Mouse (Mus musculus) common myeloid progenitor, adult 5-6 weeks (primary cell): Measurements from ENCODE around the gene Pde4a. TPM values are rescaled to one million over a fixed set of nuclear protein-coding genes. Genes with fewer than 3 reads are reported as not detected.
A peak's percentile ranks its signal among the peaks of the same experiment; 100 is the strongest.

Experiments
- ATAC-seq: replicated peaks from 2 replicates; pipeline ENCODE4 v1.8.0; 2016; ENCODE audit warnings: low read depth, mild to moderate bottlenecking, moderate TSS enrichment, inconsistent platforms; ENCODE audit not compliant: poor library complexity, severe bottlenecking
- total RNA-seq: library from RNA; stranded (forward); fragments of 200-1000, 187-1606 nt; gene quantifications from 2 replicates; pipeline ENCODE4 v1.2.3, GENCODE M21; 2017

Pde4a gene
- total RNA-seq, 1 experiment from 2014 or later, result 10.9 TPM

GRCm38 (mm10) chr9:21146722-21147121 is 18.8 kb upstream of the Pde4a start:
- peak; percentile 88 for ATAC-seq

GRCm38 (mm10) chr9:21148427-21148826 is 17.1 kb upstream of the Pde4a start:
- no peak for ATAC-seq

- no peak for ATAC-seq
These were observed 16.3 kb upstream of the Pde4a start for GRCm38 (mm10) chr9:21149077-21149653.

GRCm38 (mm10) chr9:21149654-21150419 is 15.7 kb upstream of the Pde4a start, which contains the start of gene Cdc37:
TSS of gene Cdc37 (minus strand) at chr9:21149982.
- ATAC-seq, result peak; percentile 75

- ATAC-seq, result peak; percentile 67
These were observed 12.8 kb upstream of the Pde4a start for GRCm38 (mm10) chr9:21152715-21153114.

GRCm38 (mm10) chr9:21153331-21153730 is 12.2 kb upstream of the Pde4a start:
- no peak for ATAC-seq

GRCm38 (mm10) chr9:21153833-21154232 is 11.7 kb upstream of the Pde4a start:
- ATAC-seq, result no peak

GRCm38 (mm10) chr9:21154787-21155186 is 10.7 kb upstream of the Pde4a start:
- ATAC-seq, result peak; percentile 30; the same call in 1 of the 2 replicates

DNA sequence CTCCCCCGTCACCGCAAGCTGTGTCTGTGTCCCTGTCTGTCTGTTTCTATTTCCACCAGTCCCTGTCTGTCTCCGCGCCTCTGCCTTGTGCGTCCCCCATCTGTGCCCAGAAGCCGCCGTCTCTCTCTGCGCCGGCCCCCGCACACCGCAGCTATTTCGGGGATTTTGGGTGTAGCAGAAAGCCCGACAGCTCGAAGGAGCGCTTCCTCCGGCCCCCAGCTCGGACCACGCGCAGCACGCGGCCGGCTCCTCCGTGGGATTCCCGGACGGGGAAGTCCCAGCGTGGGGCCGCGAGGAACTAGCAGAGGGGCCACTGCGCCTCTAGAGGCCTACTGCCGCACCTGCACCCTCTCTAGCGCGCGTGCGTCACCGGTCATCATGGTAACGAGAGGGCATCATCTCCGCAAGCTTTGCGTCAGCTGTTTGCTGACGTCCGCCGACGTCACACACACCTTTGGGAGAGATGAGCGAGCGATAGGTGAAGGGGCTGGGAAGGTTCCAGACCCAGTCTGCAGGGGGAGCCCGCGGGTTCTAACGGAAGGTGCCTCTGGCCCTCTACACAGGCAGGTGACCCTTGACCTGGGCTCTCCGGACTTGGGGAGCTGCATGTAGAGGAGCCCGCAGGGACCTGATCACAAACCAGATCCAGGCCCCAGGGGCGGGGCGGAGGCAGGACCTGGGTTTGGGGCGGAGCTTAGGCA is 4.2 kb upstream of the Pde4a start:
- ATAC-seq, result peak; percentile 87

GRCm38 (mm10) chr9:21163086-21164050 is 2.1 kb upstream of the Pde4a start:
- ATAC-seq, result no peak

DNA sequence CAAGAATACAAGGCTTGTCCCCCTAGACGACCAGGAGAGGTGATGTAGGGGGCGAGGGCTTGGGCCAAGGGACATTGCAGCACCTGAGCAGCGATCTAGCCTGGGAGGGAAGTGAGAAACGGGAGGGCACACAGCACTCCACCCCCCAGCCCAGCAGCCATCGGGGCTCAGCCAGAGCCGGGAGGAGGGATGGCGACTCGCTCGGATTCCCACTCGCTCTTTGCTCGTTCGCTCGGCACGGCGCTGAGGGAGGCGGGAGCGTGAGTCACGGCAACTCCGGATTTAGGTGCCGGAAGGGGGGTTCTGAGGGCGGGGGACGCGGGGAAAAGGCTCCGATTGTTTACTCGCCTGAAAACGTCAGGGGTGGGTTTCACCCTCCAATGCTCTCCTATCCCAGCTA is 1.4 kb upstream of the Pde4a start:
- no peak for ATAC-seq

GRCm38 (mm10) chr9:21165952-21166451 is 488 bp downstream of the Pde4a start:
- no peak for ATAC-seq

DNA sequence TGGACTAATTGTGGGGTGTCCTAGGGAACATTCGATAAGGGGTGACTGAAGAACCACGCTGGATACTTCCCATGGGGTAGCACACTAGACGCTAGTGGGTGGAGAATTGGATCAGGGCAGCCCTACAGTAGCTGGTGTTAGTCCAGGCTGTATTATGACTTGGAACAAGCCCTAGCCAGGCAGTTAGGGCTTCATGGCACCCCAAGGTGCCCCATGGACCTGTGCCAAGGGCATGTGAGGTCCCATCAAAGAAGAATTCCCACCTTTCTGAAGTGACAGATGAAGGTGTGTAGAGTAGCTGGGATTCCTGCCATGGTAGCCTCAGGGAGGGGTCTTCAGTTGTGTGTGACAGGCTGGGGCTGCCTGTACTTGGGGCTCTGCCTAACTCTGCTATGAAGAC is 1.0 kb downstream of the Pde4a start:
- no peak for ATAC-seq

GRCm38 (mm10) chr9:21167140-21168097 is 1.9 kb downstream of the Pde4a start:
- ATAC-seq, result no peak

- ATAC-seq, result peak; percentile 53
These were observed 2.9 kb downstream of the Pde4a start for GRCm38 (mm10) chr9:21168161-21169123.

DNA sequence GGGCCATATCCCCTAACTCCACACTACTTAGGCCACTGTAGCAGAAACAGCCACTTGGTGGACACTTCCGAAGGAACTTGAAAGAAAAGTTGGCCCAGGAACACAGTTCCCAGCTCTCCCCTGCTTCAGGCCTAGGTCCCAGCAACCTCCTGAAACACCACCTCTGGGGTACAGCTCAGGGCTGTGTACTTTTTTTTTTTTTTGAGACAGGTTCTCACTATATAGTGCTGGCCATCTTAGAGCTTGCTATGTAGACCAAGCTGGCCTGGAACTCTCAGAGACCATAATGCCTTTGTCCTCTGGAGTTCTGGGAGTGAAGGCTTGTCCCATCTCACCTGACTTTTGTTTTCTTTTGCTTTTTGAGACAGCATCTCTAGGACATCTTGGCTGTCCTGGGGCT is 3.6 kb downstream of the Pde4a start:
- no peak for ATAC-seq

- no peak for ATAC-seq
These were observed 6.8 kb downstream of the Pde4a start for GRCm38 (mm10) chr9:21172364-21172763.

GRCm38 (mm10) chr9:21180402-21180801 is 14.9 kb downstream of the Pde4a start:
- ATAC-seq, result no peak
